Mouse (Mus musculus) small intestine, adult 10 weeks (tissue): ENCODE data around the gene Myh15. TPM values are rescaled to one million over a fixed set of nuclear protein-coding genes. Genes with fewer than 3 reads are reported as not detected.

Experiments used
- polyA plus RNA-seq: library from polyadenylated mRNA; stranded (reverse); fragments of 350-450 nt; fragmentation: Illumina TruSeq; extraction: RNeasy Lipid Tissue Mini Kit (QIAGEN cat#74804); gene quantifications from one replicate; pipeline ENCODE4 v1.2.3, GENCODE M21; 2014; ENCODE audit warnings: low replicate concordance

Gene Myh15
- polyA plus RNA-seq: not detected

DNA sequence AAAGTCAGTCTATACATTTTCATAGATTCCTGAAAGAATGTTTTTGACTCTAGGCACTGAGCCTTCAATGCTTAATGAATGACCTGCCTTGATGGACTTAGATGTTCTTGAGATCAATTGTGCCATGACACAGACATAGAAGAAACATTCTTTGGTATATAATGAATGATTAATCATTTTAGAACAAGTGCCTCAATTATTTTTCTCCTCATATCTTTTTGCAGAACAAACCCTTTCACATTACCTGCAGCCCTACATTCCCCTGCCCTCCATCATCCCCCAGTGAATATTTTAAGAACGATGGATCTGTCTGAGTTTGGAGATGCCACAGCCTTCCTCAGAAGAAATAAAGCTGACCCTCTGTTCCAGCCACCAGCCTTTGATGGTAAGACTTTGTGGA, at the start of gene Myh15:
TSS of gene Myh15 (plus strand) at position 301 of the 400 bp plus-strand sequence.

Other genes with a start within 250 kb of the Myh15 start
- gene Retnlb, start 240.6 kb upstream of the Myh15 start, polyA plus RNA-seq: not detected
- 3.3 TPM for gene Retnla, start 214.9 kb upstream of the Myh15 start, polyA plus RNA-seq
- 3.7 TPM for gene Retnlg, start 184.9 kb upstream of the Myh15 start, polyA plus RNA-seq
- gene Dzip3, start 63.3 kb upstream of the Myh15 start, polyA plus RNA-seq: 12.2 TPM
- gene Cip2a, start 63.3 kb upstream of the Myh15 start, polyA plus RNA-seq: 49.7 TPM